Mouse (Mus musculus): ENCODE results near the gene Traf3ip3. TPM values are rescaled to one million over a fixed set of nuclear protein-coding genes. Genes with fewer than 3 reads are reported as not detected.

Gene Traf3ip3
- 100 to 1,000 TPM; 367 to 455 TPM for polyA plus RNA-seq (2017; shearing (Covaris generic))

DNA sequence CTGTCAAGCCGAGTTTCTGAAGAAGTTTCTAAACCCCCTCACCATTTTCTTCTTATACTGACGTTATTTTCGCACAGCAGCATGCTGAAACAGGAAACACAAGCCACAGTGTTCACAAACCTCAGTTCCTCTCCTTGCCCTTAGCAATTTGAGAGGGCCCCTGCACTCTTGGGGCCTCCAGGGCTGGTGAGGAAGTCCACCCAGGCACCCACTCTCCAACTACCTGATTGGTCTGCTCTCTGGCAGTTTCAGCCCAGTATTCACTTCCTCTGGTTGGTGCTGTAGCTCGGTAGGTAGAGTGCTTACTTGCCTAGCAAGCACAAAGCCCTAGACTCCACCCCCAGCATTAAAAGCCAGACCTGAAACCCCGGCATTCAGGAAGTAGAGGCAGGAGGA is at the start of gene Traf3ip3:
TSS of gene Traf3ip3 (minus strand) at position 321 of the 396 bp plus-strand sequence.
- peak; percentile 87 for ATAC-seq

- no peak for ATAC-seq
These were observed 48.5 kb upstream of the Traf3ip3 start for GRCm38 (mm10) chr1:193250026-193250425.

DNA sequence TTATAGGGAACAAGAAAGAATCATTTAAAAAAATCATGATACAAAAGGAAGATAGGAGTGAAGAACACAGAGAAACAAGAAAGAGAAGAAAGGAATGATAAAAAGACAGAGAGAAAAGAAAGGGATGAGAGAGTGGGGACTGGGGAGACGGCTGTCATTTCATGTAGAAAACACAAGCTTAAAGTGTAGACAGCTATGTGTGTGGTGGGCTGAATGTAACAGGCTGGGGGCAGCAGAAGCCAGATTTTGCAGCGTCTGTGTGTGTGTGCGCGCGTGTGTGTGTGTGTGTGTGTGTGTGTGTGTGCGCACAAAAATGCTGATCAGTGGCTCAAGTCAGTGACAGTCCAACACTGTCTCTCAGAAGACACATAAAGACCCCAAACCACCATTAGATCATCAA is 42.7 kb upstream of the Traf3ip3 start:
- no peak for ATAC-seq

DNA sequence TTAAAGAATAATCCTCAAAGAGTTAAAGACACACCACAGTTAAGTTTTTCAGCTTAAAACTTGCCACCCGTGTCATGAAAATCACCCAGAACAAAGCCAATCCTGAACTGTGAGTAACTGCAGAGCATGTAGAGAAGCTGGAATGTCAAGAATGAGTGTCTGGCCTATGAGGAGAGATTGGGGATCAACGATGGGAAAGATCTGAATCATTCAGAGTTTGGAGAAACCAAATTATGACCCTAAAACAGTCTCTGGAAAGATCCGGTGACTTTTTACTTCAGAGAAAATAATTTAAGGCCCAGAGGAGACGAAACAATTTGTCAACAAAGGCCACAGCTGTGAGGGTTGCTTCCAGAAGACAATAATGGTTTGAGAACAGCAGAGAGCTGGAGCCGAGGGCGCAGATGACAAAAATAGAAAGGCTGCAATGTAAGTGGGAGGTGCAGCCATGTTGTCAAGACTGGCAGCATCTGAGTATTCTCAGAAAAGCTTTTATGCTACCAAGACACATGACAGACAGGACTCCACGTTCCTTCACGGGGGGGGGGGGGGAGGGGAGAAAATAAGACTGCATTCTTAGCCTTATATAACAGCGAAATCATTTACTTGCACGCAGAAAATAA is 42.2 kb upstream of the Traf3ip3 start:
- ATAC-seq, result no peak

DNA sequence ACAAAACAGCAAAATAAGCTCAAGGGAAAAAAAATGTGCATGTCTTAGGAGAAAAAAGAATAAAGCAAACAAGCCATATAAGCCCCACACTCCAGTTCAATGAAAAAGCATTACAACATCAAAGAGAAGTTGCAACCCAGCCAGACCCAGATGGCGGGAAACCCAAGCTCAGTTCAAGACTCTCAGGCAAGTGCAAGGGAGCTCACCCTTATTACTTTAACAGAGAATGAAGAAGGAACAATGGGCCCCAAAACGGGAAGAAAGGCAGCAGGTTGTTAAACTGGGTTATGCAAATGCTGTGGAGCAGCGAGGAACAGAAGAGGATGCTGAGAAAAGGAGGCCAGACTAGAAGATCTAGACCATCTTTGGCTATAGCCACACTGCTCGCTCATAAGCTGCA is 41.4 kb upstream of the Traf3ip3 start:
- no peak for ATAC-seq

- ATAC-seq, result no peak
These were observed 40.7 kb upstream of the Traf3ip3 start for GRCm38 (mm10) chr1:193242238-193242637.

DNA sequence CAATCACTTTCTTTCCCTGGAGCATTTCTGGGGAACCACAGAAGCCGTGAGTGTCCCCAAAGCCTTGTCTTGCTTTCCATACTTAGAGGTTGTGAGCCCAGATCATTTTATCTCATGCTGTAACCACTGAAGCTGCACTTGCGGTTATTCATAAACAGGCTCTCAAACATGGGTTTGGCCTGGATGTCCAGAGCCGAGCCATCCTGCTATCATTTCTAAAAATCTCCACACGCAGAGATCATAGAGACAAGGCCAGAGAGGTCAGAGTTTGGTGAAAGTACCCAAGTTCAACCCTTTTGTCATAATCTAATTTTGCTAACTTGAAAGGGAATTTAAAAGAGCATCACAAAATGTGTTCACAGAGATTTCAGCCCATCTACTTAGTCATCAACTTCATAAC is 39.9 kb upstream of the Traf3ip3 start:
- ATAC-seq, result no peak

- ATAC-seq, result no peak
These were observed 36.9 kb upstream of the Traf3ip3 start for GRCm38 (mm10) chr1:193238426-193238825.

GRCm38 (mm10) chr1:193234930-193235329 is 33.4 kb upstream of the Traf3ip3 start:
- no peak for ATAC-seq

- ATAC-seq, result no peak
These were observed 32.7 kb upstream of the Traf3ip3 start for GRCm38 (mm10) chr1:193234130-193234645.

DNA sequence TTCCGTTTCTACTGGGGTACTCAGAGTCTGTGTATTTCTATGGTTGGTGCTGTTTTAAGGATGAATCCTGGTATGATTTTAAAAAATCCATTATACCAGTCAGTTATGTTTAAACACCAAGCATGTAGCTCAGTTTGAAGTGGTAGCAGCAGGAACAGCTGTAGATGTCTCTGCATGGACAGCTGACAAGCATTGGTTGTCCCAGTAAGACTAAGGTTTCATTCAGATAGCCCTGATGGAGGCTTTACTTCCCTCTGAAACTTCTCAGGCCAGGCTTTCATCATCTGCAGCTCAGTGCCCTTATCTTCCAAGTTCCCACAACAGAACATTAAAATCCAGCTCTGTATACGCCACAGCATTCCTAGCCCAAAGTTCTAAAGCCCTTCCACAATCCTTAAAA is 31.2 kb upstream of the Traf3ip3 start:
- no peak for ATAC-seq

- peak; percentile 65 for ATAC-seq
These were observed 29.4 kb upstream of the Traf3ip3 start for GRCm38 (mm10) chr1:193230935-193231334.

DNA sequence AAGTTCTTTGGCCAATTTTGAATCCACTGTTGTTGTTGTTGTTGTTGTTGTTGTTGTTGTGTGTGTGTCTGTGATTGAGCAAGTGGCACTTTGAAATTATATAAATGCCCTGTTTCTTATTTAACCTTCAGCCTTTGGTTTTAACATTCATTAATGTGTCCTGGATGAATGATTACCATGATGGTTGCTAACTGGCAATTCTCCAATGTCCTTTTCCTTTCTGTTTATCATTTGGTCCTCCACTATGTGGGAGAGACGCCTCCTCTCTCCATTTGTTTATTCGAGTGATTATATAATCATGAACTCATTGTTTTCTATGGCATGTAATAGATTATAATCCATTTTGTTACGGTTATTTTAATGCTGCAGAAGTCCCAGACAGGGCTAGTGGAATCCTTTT is 29.0 kb upstream of the Traf3ip3 start:
- ATAC-seq, result no peak

DNA sequence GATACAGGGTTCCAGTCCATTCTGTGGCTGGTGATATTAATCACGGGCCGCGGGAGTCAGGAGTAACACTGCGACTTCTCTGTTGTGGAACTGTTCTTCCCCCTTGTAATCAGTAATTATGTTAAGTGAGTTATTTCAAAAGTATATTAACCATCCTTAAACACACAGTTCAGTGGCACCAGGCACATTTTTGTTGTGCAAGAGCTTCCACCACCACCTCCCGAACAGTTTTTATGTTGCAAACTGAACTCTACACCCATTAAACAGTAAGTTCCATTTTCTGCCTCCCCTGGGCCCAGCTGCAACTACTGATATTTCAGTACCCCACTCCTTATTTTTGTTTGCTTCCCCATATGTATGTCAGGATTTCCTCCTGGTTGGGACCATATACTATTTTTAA is 28.1 kb upstream of the Traf3ip3 start:
- ATAC-seq, result no peak

- no peak for ATAC-seq
These were observed 26.0 kb upstream of the Traf3ip3 start for GRCm38 (mm10) chr1:193227537-193227936.

- no peak for ATAC-seq
These were observed 25.4 kb upstream of the Traf3ip3 start for GRCm38 (mm10) chr1:193226724-193227522.

DNA sequence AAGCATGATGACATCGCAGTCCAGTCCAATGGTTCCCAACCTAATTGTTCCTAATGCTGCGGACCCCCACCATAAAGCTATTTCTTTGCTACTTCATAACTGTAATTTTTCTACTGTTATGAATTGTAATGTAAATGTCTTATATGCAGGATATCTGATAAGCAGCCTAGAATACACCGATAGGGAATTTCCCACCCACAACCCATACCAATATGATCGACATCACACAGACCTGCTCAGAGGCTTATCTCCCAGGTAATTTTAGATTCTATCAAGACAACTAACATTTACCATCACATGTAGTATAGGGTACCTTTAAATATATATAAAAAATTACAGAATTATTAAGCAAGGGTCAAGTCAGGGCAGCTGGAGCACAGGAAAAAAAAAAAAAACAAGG is 24.6 kb upstream of the Traf3ip3 start:
- ATAC-seq, result peak; percentile 76

GRCm38 (mm10) chr1:193225531-193225930 is 24.0 kb upstream of the Traf3ip3 start:
- ATAC-seq, result peak; percentile 48

DNA sequence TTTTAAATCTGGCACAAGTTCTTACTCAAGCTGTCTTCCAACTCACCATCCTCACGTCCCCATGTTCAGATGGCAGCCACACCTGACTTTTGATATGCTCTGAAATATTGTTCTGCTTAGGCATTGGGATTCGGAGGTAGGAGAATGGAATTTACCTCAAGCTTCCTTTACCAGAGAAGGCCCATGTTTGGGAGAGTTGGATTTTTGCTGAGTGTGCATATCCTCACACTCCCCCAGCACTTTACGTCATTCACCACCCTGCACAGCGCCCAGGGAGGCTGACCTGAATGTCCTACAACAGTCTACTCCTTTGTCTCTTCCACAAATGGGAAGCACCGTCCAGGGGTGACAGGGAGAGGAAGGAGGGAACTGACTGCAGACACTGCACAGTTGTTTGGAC is 18.9 kb upstream of the Traf3ip3 start:
- no peak for ATAC-seq

- no peak for ATAC-seq
These were observed 14.5 kb upstream of the Traf3ip3 start for GRCm38 (mm10) chr1:193216000-193216399.

DNA sequence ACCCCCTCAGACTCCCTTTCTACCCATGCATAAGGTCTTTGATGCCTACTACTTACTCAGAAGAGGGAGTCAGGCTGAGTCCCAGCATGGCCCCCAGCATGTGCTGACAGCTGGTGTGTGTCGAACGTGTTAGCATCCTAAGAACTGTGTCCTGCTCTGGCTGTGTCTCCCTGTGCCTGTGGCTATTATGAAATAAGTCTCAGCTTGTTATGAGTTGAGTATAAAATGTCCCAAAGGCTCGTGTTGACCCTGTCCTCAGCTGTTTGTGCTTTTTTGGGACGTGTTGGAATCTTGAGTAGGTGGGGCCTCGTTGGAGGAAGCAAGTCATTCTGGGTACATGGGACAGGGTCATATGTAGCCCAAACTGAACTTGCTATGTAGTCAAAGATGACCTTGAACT is 12.6 kb upstream of the Traf3ip3 start:
- no peak for ATAC-seq

- no peak for ATAC-seq
These were observed 9.9 kb upstream of the Traf3ip3 start for GRCm38 (mm10) chr1:193211371-193211770.

DNA sequence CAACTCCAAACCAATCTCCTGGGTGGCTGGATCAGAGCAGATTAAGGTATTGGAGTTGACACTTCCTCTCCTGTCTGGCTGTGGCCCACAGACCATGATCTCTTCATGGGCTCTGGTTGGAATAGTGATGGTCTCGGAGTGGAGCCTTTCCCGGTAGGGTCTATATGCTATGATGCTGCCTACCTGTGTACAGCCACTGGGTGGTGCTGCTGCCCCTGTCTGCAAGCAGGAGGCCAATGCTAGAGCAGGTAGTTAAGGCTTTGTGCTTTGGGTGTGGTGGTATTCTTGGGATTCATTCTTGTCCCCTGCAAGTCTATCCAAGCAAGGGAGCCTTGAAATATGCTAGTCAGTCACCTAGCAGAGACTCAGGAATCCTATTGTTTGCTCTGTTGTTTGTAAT is 6.7 kb upstream of the Traf3ip3 start:
- peak; percentile 90 for ATAC-seq

DNA sequence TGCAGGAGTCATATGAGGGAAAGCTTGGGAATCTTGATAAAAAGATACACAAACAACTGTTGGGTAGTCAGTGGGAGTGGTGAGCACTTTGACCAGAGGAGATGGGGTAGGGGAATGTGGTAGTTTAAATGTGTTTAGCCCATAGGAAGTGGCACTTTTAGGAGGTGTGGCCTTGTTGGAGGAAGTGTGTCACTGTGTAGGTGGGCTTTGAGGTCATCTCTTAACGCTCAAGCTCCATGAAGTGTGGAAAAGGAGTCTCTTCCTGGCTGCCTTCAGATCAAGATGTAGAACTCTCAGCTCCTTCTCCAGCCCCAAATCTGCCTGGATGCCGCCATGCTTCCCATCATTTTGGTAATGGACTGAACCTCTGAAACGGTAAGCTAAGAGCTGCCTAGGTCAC is 6.0 kb upstream of the Traf3ip3 start, which contains the start of gene Lamb3:
TSS of gene Lamb3 (plus strand) at position 197 of the 400 bp plus-strand sequence.
- ATAC-seq, result peak; percentile 65
